In genomic region chr13:74010678-74011077, GRCm38 (mm10) we compare ENCODE assay signal across 9 mouse cellular contexts. TPM values are rescaled to one million over a fixed set of nuclear protein-coding genes. Genes with fewer than 3 reads are reported as not detected.
A peak's percentile ranks its signal among the peaks of the same experiment; 100 is the strongest.
DNase-seq lines count a peak whose midpoint lies in the region; ATAC-seq and TF ChIP-seq lines count a peak whose summit lies in the region.
"Had no signal": no experiment of that assay in that cellular context is flagged by ENCODE, and none has a peak within 500 bp of the region (broad histone marks: within the 10 kb centered on the region; RNA-seq: fewer than 3 reads in every experiment).

No protein-coding gene starts in this region.

- H3K4me3 ChIP-seq in lung, embryonic 14.5 days (ENCODE audit: low read depth, low read length), result peak overlapping the region; percentile 48
- H3K4me3 ChIP-seq in embryonic facial prominence, embryonic 14.5 days (ENCODE audit: low read depth, low read length), result peak overlapping the region; percentile 54
- peak overlapping the region; percentile 48 for H3K4me3 ChIP-seq in intestine, embryonic 14.5 days (ENCODE audit: low read depth, low read length)
- H3K4me3 ChIP-seq in midbrain, embryonic 12.5 days, result peak overlapping the region; percentile 53

- no peaks in the 10 kb centered on the region for H3K4me1 ChIP-seq in lung, embryonic 14.5 days (ENCODE audit: insufficient read depth)
- peaks cover 11% of the 10 kb centered on the region; the same call in 1 of the 2 replicates for H3K4me1 ChIP-seq in embryonic facial prominence, embryonic 14.5 days (ENCODE audit: control insufficient read depth, insufficient read depth, low read length)
- H3K4me1 ChIP-seq in intestine, embryonic 14.5 days (replicated peaks; ENCODE audit: control insufficient read depth, insufficient read depth, low read length), result 0 out of 2 replicates have a peak, but pooled peaks cover 5% of the 10 kb centered on the region
- peaks cover 13% of the 10 kb centered on the region; the same call in 1 of the 2 replicates for H3K4me1 ChIP-seq in midbrain, embryonic 12.5 days

- WGBS in lung, embryonic 14.5 days, result 19% methylated on average over 3 of the region's 3 CpGs
- WGBS in embryonic facial prominence, embryonic 14.5 days, result 20% methylated on average over 3 of the region's 3 CpGs
- WGBS in intestine, embryonic 14.5 days, result 12% methylated on average over 3 of the region's 3 CpGs
- 18% methylated on average over 3 of the region's 3 CpGs for WGBS in midbrain, embryonic 12.5 days

- no peaks in the 10 kb centered on the region for H3K36me3 ChIP-seq in lung, embryonic 14.5 days (ENCODE audit: insufficient read depth)
- no peaks in the 10 kb centered on the region for H3K36me3 ChIP-seq in embryonic facial prominence, embryonic 14.5 days (ENCODE audit: control insufficient read depth, insufficient read depth, low read length)
- H3K36me3 ChIP-seq in intestine, embryonic 14.5 days (ENCODE audit: control insufficient read depth, insufficient read depth, low read length), result no peaks in the 10 kb centered on the region
- no peaks in the 10 kb centered on the region for H3K36me3 ChIP-seq in midbrain, embryonic 12.5 days

- H3K9ac ChIP-seq in lung, embryonic 14.5 days, result no peak overlapping the region
- peak overlapping the region; percentile 54; the same call in 1 of the 2 replicates for H3K9ac ChIP-seq in embryonic facial prominence, embryonic 14.5 days (ENCODE audit: low read depth, low read length)
- H3K9ac ChIP-seq in intestine, embryonic 14.5 days (ENCODE audit: low read length), result no peak overlapping the region
- peak overlapping the region; percentile 43; the same call in 1 of the 2 replicates for H3K9ac ChIP-seq in midbrain, embryonic 12.5 days (replicated peaks)

- H3K4me2 ChIP-seq in lung, embryonic 14.5 days, result peak overlapping the region; percentile 99
- H3K4me2 ChIP-seq in embryonic facial prominence, embryonic 14.5 days (ENCODE audit: low read depth, low read length), result peak overlapping the region; percentile 99
- H3K4me2 ChIP-seq in intestine, embryonic 14.5 days (ENCODE audit: low read length), result peak overlapping the region; percentile 82
- peak overlapping the region; percentile 95 for H3K4me2 ChIP-seq in midbrain, embryonic 12.5 days (replicated peaks)

- H3K9me3 ChIP-seq in lung, embryonic 14.5 days (ENCODE audit: low read depth, low read length), result no peaks in the 10 kb centered on the region
- no peaks in the 10 kb centered on the region for H3K9me3 ChIP-seq in embryonic facial prominence, embryonic 14.5 days (ENCODE audit: control insufficient read depth, low read length)
- H3K9me3 ChIP-seq in intestine, embryonic 14.5 days (ENCODE audit: control insufficient read depth, low read length), result no peaks in the 10 kb centered on the region
- H3K9me3 ChIP-seq in midbrain, embryonic 12.5 days, result no peaks in the 10 kb centered on the region

- TF ChIP-seq CTCF in lung, embryonic 14.5 days (IDR thresholded peaks at IDR 0.05; ENCODE audit: low read depth), result no peak

- H3K27me3 ChIP-seq in lung, embryonic 14.5 days (ENCODE audit: insufficient read depth, low read length), result peaks cover 32% of the 10 kb centered on the region
- peaks cover 20% of the 10 kb centered on the region for H3K27me3 ChIP-seq in embryonic facial prominence, embryonic 14.5 days (replicated peaks; ENCODE audit: control insufficient read depth, insufficient read depth, low read length)
- H3K27me3 ChIP-seq in intestine, embryonic 14.5 days (replicated peaks; ENCODE audit: control insufficient read depth, insufficient read depth, low read length), result peaks cover 25% of the 10 kb centered on the region
- H3K27me3 ChIP-seq in midbrain, embryonic 12.5 days, result peaks cover 59% of the 10 kb centered on the region

- no peak for DNase-seq in lung, embryonic 14.5 days
- no peak for DNase-seq in lung, postnatal 4 days
- DNase-seq in embryonic facial prominence, embryonic 14.5 days (ENCODE audit: low spot score), result no peak
- DNase-seq in intestine, embryonic 14.5 days (ENCODE audit: low spot score), result no peak
- DNase-seq in adrenal gland, postnatal 25 days, result no peak

- no peak overlapping the region for H3K27ac ChIP-seq in lung, embryonic 14.5 days (ENCODE audit: low read depth)
- H3K27ac ChIP-seq in embryonic facial prominence, embryonic 14.5 days (replicated peaks; ENCODE audit: low read depth, low read length), result no peak overlapping the region
- H3K27ac ChIP-seq in intestine, embryonic 14.5 days (ENCODE audit: low read depth), result no peak overlapping the region
- H3K27ac ChIP-seq in midbrain, embryonic 12.5 days (replicated peaks), result peak overlapping the region; percentile 54

- ATAC-seq in lung, embryonic 14.5 days (ENCODE audit: insufficient read depth), result no peak
- no peak for ATAC-seq in embryonic facial prominence, embryonic 14.5 days (ENCODE audit: low read depth)
- ATAC-seq in intestine, embryonic 14.5 days (replicated peaks; ENCODE audit: low FRiP score, low TSS enrichment, low read depth), result no peak
- ATAC-seq in midbrain, embryonic 12.5 days (ENCODE audit: low FRiP score, low read depth), result 0 out of 2 replicates have a peak, but pooled peaks have one; percentile 17
- no peak for ATAC-seq in erythroblast, adult 5-6 weeks (replicated peaks; ENCODE audit: low FRiP score, poor library complexity, severe bottlenecking)
- no peak for ATAC-seq in megakaryocyte-erythroid progenitor cell, adult 5-6 weeks (replicated peaks; ENCODE audit: low FRiP score, low TSS enrichment, poor library complexity, severe bottlenecking)

RNA-seq across cellular contexts. Expression of gene Tppp, which starts 1.5 kb away (rescaled TPM):
- 1.0 and 1.4 TPM in 2 replicates for polyA plus RNA-seq in lung, embryonic 14.5 days (2014; fragmentation: Nextera tagmentation; extraction: Ambion mirVana)
- polyA plus RNA-seq in embryonic facial prominence, embryonic 14.5 days (2014; fragmentation: Nextera tagmentation; extraction: Ambion mirVana), result 2.8 and 3.6 TPM in 2 replicates
- polyA plus RNA-seq in intestine, embryonic 14.5 days (2014; fragmentation: Nextera tagmentation; extraction: Ambion mirVana), result 2.0 and 2.1 TPM in 2 replicates
- polyA plus RNA-seq in midbrain, embryonic 12.5 days (2016; fragmentation: Nextera tagmentation; extraction: Ambion mirVana), result 4.2 and 4.5 TPM in 2 replicates
- 0.63 TPM in 1 of 2 replicates, not detected in the other for total RNA-seq in erythroblast, adult 5-6 weeks (2015; ENCODE audit: low replicate concordance)
- total RNA-seq in erythroblast, adult 5-6 weeks (2017; ENCODE audit: low replicate concordance), result 0.17 and 0.28 TPM in 2 replicates
- 0.63 and 5.7 TPM in 2 replicates for total RNA-seq in megakaryocyte-erythroid progenitor cell, adult 5-6 weeks (2014; fragmentation: Nextera tagmentation)
- total RNA-seq in megakaryocyte-erythroid progenitor cell, adult 5-6 weeks (2017), result 0.15 and 0.66 TPM in 2 replicates
- total RNA-seq in adrenal gland, postnatal 25 days (2021), result 4.3 and 6.9 TPM in 2 replicates

RNA-seq across cellular contexts. Expression of gene Zdhhc11, which starts 47.0 kb away (rescaled TPM):
- polyA plus RNA-seq in lung, embryonic 14.5 days (2014; fragmentation: Nextera tagmentation; extraction: Ambion mirVana), result not detected in 2 replicates
- not detected in 2 replicates for polyA plus RNA-seq in embryonic facial prominence, embryonic 14.5 days (2014; fragmentation: Nextera tagmentation; extraction: Ambion mirVana)
- not detected in 2 replicates for polyA plus RNA-seq in intestine, embryonic 14.5 days (2014; fragmentation: Nextera tagmentation; extraction: Ambion mirVana)
- not detected in 2 replicates for polyA plus RNA-seq in midbrain, embryonic 12.5 days (2016; fragmentation: Nextera tagmentation; extraction: Ambion mirVana)
- total RNA-seq in erythroblast, adult 5-6 weeks (2015; ENCODE audit: low replicate concordance), result not detected in 2 replicates
- not detected in 2 replicates for total RNA-seq in erythroblast, adult 5-6 weeks (2017; ENCODE audit: low replicate concordance)
- not detected in 2 replicates for total RNA-seq in megakaryocyte-erythroid progenitor cell, adult 5-6 weeks (2014; fragmentation: Nextera tagmentation)
- total RNA-seq in megakaryocyte-erythroid progenitor cell, adult 5-6 weeks (2017), result not detected in 2 replicates
- total RNA-seq in adrenal gland, postnatal 25 days (2021), result not detected in 2 replicates
- total RNA-seq: layer of hippocampus, postnatal 14 days had no signal

RNA-seq across cellular contexts. Expression of gene Cep72, which starts 51.4 kb away (rescaled TPM):
- polyA plus RNA-seq in lung, embryonic 14.5 days (2014; fragmentation: Nextera tagmentation; extraction: Ambion mirVana), result 18.8 and 19.3 TPM in 2 replicates
- polyA plus RNA-seq in embryonic facial prominence, embryonic 14.5 days (2014; fragmentation: Nextera tagmentation; extraction: Ambion mirVana), result 10.7 and 12.8 TPM in 2 replicates
- 16.7 and 17.8 TPM in 2 replicates for polyA plus RNA-seq in intestine, embryonic 14.5 days (2014; fragmentation: Nextera tagmentation; extraction: Ambion mirVana)
- polyA plus RNA-seq in midbrain, embryonic 12.5 days (2016; fragmentation: Nextera tagmentation; extraction: Ambion mirVana), result 16.9 and 18.6 TPM in 2 replicates
- 0.84 and 1.2 TPM in 2 replicates for total RNA-seq in erythroblast, adult 5-6 weeks (2015; ENCODE audit: low replicate concordance)
- 2.6 and 5.4 TPM in 2 replicates for total RNA-seq in erythroblast, adult 5-6 weeks (2017; ENCODE audit: low replicate concordance)
- 12.3 and 12.5 TPM in 2 replicates for total RNA-seq in megakaryocyte-erythroid progenitor cell, adult 5-6 weeks (2014; fragmentation: Nextera tagmentation)
- total RNA-seq in megakaryocyte-erythroid progenitor cell, adult 5-6 weeks (2017), result 6.5 and 6.7 TPM in 2 replicates
- total RNA-seq in adrenal gland, postnatal 25 days (2021), result 3.6 and 6.8 TPM in 2 replicates

Comparison
In these comparisons a context has a peak if more than half of its experiments do, and no peak if none do; other contexts are left out.
1. H3K9ac ChIP-seq: peak in embryonic facial prominence, embryonic 14.5 days (single experiment) and midbrain, embryonic 12.5 days (single experiment); none in lung, embryonic 14.5 days (single experiment) and intestine, embryonic 14.5 days (single experiment).
2. Peak in every context shown above with its lines, with median percentiles within 50 percentile points of each other: H3K4me2 ChIP-seq and H3K4me3 ChIP-seq.